Mouse (Mus musculus) ES-E14 (cell line): ENCODE results near the gene Slpi.

ENCODE experiments used
- CHD2 ChIP-seq: IDR thresholded peaks from 2 replicates; pipeline ENCODE4 v1.6.1; 2014; ENCODE audit warnings: mild to moderate bottlenecking, low read depth, low read length, inconsistent platforms
- MAFK ChIP-seq: IDR thresholded peaks from 2 replicates; pipeline ENCODE4 v1.6.1; 2014; ENCODE audit warnings: mild to moderate bottlenecking, low read depth, low read length, inconsistent platforms; ENCODE audit not compliant: insufficient read depth
- ZC3H11A ChIP-seq: IDR thresholded peaks from 2 replicates; pipeline ENCODE4 v1.6.1; 2012; ENCODE audit warnings: low read depth, mild to moderate bottlenecking, inconsistent platforms, low read length, borderline replicate concordance

GRCm38 (mm10) chr2:164389020-164389419 is at the start of gene Slpi:
- TF ChIP-seq MAFK (no peak), CHD2 (no peak), ZC3H11A (no peak)
